Mouse (Mus musculus): ENCODE measurements around the gene Pitpnc1.

DNA sequence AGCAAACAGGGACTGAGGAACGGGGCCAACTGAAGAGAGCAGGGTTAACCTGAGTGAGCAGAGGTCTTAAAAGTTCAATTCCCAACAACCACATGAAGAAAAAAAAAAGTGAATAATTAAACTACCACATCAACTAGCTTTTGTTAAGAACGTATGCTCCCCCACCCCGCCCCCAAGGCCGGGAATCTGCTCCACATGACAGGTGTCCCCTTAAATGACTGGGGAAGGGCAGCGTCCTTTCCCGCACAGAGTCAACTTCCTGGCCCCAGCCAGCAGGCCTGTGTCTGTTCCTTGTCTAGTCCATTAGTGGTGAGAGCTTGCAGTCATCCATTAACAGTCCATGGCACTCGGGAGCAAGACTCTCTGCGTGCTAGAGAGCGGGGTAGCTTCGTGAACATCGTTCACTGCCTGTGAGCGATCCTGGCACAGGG is 7.2 kb downstream of the Pitpnc1 start:
- TF ChIP-seq CTCF (IDR thresholded peaks at IDR 0.05; ENCODE audit: low read depth, low read length), result no peak
- TF ChIP-seq POLR2A (IDR thresholded peaks at IDR 0.05; ENCODE audit: extremely low read depth, insufficient read depth, low read length), result no peak
